Mouse (Mus musculus): Measurements from ENCODE around the gene Hoxd11. TPM values are rescaled to one million over a fixed set of nuclear protein-coding genes. Genes with fewer than 3 reads are reported as not detected.

Gene Hoxd11
- total RNA-seq, 2 experiments from 2014 or later, result not detected

Small RNA genes lying within 50 kb of the gene (microRNA-seq; reads per million reads assigned to microRNA genes)
- gene Gm44463 (ENCODE audit: borderline number of aligned reads in 2 of 2) (0 reads per million in 2 experiments), gene Mir10b (ENCODE audit: borderline number of aligned reads in 2 of 2) (937 to 1,555 reads per million in 2 experiments)

Other genes with a start within 250 kb of the Hoxd11 start
- 10 to 100 TPM; 19.4 to 19.9 TPM for gene Lnpk, start 100.1 kb upstream of the Hoxd11 start, total RNA-seq (2021)
- not detected for gene Evx2, start 20.0 kb upstream of the Hoxd11 start, total RNA-seq (2021)
- gene Hoxd13, start 11.2 kb upstream of the Hoxd11 start, total RNA-seq (2021), result not detected
- not detected for gene Hoxd12, start 4.5 kb upstream of the Hoxd11 start, total RNA-seq (2021)
- gene Hoxd10, start 12.4 kb downstream of the Hoxd11 start, total RNA-seq (2021), result under 1 TPM in 1 of 2 experiments, not detected in 1; 0.22 TPM
- gene Hoxd9, start 18.2 kb downstream of the Hoxd11 start, total RNA-seq (2021), result under 1 TPM; 0.36 to 0.41 TPM
- 1 to 10 TPM; 1.1 to 1.3 TPM for gene Hoxd8, start 25.1 kb downstream of the Hoxd11 start, total RNA-seq (2021)
- not detected for gene Hoxd3, start 32.4 kb downstream of the Hoxd11 start, total RNA-seq (2021)
- under 1 TPM; 0.19 to 0.28 TPM for gene Hoxd4, start 32.4 kb downstream of the Hoxd11 start, total RNA-seq (2021)
- gene Gm28230, start 47.2 kb downstream of the Hoxd11 start, total RNA-seq (2021), result not detected
- gene Hoxd1, start 83.4 kb downstream of the Hoxd11 start, total RNA-seq (2021), result not detected
- gene Mtx2, start 146.2 kb downstream of the Hoxd11 start, total RNA-seq (2021), result 100 to 1,000 TPM; 115 to 121 TPM

Data from heart, postnatal 36 days (tissue).